Mouse (Mus musculus): Measurements from ENCODE around the gene Tmem184c.

Gene Tmem184c

DNA sequence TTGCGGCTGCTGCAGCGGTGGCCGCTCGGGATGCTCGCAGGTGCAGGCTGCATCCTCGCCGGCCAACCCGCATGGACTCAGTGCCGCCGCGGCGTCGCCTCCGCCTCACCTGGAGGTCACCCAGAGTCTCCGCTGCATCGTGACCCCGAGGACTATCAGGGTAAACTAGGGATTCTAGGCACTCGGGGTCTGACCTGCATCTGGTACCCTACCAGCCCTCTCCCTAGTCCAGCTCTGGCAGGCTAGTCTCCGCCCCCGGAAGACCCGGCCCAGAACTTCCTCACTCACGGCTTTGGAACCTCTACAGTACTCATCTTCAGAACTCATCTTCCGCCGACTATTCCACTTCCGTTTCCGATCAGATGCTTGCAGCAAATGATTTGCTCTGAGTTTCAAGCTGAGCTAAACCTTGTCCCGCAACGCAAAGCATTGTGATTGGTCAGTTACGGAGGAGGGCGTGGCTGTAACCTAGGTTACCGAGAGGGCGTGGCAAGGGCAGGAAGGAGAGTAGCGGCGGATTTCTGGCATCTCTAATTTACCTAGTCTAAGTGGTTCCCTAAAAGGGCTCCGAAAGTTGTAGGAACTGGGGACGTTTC is at the start of gene Tmem184c:
Tmem184c (minus strand) TSS at position 325 of the 596 bp plus-strand sequence.
- DNase-seq (ENCODE audit: low read depth, low spot score) = peak; percentile 99

DNA sequence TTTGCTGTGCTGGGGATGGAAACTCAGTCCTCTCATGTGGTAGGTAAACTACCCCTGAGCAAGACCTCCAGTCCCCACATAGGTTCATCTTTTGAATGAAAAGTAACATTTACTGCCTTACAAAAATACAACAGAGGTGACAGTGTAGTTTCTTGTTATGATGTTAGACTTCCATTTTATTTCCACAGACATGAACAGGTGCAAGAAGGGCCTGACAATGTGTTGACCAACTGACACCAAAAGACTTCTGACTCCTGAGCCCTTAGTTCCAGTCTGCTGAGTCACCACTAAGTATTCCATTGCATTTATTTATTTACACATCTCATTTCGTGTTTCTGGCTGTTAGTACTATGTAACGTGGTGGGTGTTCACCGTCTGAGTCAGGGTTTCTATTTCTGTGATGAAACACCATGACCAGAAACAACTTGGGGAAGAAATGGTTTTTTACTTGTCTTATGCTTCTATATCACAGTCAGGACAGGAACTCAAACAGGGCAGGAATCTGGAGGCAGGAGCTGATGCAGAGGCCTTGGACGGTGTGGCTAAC is 49.1 kb upstream of the Tmem184c start:
- DNase-seq (ENCODE audit: low read depth, low spot score) = no peak

DNA sequence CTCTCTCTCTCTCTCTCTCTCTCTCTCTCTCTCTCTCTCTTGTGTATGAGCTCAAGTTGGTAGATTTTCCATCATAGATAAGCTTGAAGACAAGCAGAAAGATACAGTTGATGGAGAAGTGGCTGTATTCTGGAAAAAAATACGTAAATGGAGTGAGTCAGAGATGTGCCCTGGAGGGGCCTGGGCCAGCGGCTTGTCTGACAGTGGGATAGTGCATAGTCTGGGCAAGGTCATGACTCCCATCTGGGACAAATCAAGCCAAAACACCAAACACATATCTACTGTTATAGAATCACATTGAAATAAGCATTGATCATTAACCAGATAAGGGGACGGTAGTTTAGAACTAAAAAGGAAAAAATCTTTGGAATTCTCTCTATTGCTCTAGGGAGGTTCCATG is 47.9 kb upstream of the Tmem184c start:
- DNase-seq (ENCODE audit: low read depth, low spot score) = no peak

DNA sequence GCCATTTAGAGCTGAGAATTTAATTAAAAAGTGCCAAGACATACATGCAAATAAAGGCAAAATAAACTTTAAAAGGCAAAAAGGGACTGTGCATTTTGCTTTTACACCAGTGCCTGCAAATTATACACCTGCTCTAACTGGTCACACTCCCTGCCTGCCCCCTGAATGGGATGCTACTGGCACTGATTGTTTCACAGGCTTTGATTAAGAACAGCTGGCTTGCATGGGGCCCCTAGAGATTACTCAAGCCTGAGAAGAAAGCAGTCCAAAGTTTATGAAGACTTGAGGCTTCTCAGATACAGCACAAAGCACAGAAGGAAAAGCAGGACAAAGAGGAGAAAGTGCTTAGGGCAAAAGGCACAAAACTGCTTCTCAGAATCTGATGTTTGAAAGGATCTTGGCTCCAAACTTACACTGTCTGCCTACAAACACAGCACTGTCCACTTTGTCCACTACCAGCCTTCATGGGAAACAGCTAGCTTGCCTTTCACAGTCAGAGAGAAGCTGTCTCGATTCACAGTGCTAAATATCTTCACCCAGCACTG is 40.2 kb upstream of the Tmem184c start:
- no peak for DNase-seq (ENCODE audit: low read depth, low spot score)

DNA sequence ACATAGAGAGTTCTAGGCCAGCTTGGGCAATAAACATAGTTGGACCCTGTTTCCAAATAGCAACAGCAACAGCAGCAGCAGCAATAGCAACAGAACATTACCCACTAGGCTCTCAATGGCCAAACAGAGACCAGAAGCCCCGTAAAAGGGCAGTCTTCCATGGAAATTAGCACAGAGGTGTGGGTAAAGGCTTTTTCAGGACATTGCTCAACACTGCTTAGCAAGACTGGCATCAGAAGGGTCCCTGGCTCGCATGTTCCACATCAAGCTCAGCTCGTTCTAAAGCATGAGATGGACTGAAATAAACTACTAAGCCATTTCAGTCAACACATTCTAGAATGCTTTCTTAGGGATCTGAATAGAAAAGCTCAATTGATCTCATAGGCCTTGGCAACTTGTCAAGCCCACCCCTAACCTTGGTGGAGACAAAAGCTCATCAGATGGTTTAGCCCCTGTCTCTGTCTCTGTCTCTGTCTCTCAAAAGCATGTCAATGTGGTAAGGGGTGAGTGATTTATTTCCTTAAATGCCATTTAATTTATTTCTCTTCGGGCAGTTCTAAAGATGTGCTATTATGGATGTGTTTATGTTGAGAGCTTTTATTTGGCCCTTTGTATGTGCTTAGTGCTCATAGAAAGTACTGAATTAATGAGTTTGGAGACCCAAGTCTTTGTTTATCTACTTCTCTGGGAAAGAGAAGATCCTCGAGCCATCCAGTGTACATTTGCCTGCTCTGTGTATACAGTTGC is 29.8 kb upstream of the Tmem184c start:
- DNase-seq (ENCODE audit: low read depth, low spot score) = no peak

DNA sequence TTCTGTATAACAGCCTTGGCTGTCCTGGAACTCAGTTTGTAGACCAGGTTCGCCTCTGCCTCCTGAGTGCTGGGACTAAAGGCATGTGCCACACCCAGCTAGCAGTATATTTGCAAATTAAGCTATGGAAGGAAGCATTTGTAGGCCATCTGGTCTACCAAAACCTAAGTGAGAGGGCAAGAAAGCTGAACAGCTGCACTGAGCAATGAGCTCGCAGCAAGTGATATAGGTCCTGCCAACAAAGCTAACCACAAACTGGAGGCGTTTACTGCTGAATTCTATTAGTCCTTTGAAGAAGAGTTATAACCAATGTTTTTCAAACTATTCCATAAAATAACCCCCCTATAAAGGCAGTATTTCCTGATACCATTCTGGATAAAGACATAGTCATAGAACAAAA is 27.1 kb upstream of the Tmem184c start:
- no peak for DNase-seq (ENCODE audit: low read depth, low spot score)

DNA sequence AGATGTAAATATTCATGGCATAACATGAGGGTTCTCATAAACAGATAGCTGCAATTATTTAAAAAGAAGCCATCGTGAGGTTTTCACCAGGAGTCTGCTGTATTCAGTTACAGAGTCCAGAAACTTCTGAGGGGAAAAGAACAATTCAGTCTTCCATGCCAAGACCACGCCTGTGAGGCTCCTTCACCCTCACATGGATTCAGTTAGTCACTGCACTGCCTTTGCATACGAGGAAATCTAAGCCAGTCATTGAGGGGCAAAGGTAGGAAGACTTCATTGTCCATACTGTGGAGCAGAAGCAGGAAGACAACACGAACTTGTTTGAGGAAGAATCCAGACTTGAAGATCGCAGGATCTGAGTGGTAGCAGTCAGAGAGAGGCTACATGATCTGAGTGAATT is 23.5 kb upstream of the Tmem184c start:
- DNase-seq (ENCODE audit: low read depth, low spot score) = no peak

DNA sequence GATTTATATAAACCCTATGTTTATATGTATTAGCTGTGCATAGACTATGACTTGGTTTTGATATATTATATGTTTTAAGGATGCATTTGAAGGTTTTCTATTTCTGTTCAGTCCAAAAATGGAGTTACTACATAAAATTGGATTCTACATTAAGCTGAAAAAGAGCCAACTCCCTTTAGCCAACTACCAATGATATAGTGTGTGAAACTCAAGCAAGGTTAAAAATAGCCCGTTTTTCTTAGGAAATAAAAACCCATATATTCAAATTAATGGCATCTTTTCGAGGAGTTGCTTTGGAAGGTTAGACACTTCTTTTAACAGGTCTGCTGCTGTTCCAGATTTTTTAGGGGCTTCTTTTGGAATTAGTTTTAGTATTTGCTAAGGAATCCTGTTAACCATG is 22.7 kb upstream of the Tmem184c start:
- no peak for DNase-seq (ENCODE audit: low read depth, low spot score)

DNA sequence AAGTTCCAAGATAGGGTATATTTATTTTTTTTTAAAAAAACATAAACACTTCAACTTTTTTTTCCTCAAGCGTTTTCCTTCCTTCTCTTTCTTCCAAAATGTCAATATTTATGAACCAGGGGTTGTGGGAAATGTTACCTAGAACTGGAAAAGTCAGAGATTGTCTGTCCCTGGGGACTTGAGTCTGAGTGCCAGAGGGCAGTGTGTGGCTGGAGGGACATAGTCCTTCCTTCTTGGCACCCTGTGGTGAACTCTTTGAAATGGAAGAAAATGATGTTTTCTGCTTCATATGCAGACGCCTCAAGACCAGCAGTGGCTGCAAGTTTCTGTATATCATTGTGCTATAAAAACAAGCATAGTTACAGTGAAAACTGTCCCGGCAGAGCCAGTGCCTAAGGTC is 20.2 kb upstream of the Tmem184c start:
- no peak for DNase-seq (ENCODE audit: low read depth, low spot score)

DNA sequence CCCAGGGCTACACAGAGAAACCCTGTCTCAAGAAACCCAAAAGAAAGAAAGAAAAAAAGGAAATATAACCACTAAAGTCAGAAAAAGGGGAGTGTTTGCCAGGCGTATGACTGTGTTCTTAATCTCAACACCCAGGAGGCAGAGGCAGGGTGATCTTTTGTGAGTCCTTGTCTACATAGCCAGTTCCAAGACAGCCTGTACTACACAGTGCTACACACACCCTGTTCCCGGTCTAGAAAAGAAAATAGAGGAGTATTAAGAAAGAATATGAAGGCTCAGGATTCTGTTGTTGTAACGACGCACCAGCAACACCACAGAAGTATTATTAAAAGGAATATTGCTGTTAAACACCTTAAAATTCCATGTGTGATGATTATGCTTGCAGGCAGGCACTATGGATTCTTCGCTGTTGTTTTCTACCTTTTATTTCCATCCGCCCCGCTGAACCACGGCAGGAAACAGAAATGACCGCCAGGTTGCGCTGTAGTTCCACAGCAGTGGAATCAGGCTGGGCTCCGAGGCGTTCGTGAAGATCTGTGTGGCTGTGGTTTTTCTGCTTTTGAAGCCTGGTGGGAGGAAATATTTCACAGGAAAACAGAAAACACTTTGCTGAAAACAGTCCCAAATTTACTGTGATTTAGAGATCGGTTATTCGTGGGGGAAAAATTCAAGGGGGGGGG is 19.5 kb upstream of the Tmem184c start:
- DNase-seq (ENCODE audit: low read depth, low spot score) = peak; percentile 71

DNA sequence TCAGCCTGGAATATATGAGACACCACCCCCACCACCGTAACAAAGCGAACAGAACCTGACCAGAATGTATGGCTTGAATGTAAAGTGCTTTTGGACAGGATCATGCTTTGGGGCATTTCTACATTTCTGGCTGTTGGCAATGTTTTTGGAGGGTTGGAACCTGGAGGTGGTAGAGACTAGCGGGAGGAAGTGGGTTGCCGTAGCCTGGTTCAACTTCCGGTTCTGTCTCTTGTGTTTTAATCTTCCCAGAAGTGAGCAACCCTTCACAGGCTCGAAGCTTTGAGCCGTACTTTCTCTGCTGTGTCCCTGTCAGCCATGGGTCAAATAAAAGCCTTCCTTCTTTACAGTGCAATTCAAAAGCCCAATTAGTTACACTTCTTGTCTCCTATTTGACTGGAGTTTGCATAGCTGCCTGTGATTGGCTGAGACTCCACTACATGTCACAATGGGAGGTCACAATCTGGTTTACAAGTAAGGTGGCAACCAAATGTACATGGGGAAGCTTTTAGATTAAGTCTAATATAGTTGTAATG is 13.2 kb upstream of the Tmem184c start:
- DNase-seq (ENCODE audit: low read depth, low spot score) = no peak

DNA sequence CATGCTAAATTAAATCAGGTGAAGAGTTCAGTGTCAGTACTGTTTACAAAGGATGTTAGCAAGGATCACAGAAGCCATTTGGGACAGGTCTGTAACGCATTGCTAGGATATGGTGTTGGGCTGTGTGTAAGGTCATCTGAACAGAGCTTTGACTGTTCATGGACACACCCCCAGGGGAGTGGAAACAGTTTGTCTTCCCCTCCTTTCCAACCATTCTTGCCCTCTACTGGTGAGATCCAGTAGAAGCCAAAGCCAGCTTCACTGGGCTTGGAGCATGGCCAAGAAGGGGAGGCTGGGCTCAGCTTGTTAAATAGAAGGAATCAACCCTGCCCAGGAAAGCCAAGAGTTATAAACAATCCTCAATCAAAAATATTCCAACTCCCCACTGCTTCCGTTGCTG is 7.4 kb upstream of the Tmem184c start:
- DNase-seq (ENCODE audit: low read depth, low spot score) = peak; percentile 69

DNA sequence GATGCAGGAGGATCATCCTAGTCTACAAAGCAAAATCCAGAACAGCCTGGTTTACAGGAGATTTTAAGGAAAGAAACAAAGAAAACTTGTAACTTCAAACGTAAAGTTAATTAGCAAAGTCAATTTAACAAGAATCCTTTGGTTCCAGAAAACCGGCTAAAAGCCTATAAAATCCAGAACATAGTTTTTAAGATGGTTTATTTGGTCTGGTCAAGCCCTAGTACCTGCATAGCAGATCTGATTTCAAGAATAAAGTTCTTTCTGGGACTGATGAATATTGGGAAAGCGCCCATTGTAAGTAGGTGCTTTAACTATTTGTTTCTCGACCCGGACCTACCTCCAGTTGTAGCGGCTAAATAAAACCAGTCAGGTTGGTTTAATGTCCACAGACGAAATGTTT is 877 bp downstream of the Tmem184c start:
- DNase-seq (ENCODE audit: low read depth, low spot score) = no peak

DNA sequence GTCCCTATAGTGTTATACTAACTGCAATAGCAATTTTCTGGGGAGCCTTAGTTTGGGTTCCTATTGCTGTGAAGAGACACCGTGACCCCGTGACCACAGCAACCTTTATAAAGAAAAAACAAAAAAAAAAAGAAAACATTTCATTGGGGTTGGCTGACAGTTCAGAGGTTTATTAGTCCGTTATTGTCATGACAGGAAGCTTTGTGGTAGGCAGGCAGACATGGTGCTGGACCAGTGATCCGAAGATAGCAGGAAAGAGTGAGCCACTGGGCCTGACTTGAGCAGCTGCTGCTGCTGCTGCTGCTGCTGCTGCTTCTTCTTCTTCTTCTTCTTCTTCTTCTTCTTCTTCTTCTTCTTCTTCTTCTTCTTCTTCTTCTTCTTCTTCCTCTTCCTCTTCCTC is 26.3 kb downstream of the Tmem184c start:
- no peak for DNase-seq (ENCODE audit: low read depth, low spot score)

DNA sequence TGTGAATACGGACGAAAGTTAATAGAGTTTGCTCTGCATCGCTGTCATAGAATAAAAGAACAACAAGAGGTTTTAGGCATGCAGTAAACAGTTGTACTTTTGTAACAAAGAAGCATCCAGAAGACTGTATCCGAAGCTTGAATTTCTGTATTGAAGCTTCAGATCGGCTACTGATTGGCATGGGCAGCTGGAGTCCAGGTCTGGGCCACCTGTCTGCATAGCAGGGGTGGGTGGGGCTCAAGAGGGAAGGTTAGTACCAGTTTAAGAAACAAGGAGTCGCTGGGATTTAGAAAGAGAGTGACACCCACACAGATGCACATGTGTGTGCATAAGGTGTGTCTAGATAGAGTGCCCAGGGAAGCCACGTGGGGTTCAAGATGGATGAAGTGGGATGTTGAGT is 32.8 kb downstream of the Tmem184c start:
- no peak for DNase-seq (ENCODE audit: low read depth, low spot score)

DNA sequence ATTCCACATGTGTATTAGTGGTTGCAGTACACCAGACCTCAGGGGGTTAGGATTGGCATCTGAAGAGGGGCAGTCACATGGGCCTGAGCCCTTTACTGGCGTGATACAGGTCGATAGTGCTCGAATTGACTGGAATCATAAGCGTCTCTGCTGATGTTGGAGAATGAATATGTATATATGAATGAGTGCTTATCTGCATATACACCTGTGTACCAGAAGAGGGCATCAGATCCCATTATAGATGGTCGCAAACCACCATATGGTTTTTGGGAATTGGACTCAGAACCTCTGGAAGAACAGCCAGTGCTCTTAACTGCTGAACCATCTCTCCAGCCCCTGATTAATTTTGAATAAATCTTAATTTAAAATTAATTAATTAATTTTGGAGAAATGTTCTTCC is 36.3 kb downstream of the Tmem184c start:
- DNase-seq (ENCODE audit: low read depth, low spot score) = peak; percentile 18

DNA sequence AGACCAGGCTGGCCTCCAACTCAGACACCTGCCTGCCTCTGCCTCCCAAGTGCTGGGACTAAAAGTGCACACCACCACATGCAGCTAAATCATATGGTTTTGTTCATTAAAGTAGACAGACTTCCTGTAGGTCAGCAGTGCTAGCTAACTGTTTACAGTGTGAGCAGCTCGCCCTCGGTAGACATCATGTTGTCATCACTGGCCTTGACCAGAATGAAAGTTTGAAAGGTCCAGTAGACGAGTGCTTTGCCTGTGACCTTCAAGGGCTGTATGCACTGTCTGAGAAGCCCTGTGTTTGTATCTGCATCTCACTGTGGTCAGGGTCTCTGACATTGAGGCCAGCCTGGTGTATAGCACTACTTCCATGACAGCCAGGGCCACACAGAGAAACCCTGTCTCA is 49.1 kb downstream of the Tmem184c start:
- no peak for DNase-seq (ENCODE audit: low read depth, low spot score)

DNA sequence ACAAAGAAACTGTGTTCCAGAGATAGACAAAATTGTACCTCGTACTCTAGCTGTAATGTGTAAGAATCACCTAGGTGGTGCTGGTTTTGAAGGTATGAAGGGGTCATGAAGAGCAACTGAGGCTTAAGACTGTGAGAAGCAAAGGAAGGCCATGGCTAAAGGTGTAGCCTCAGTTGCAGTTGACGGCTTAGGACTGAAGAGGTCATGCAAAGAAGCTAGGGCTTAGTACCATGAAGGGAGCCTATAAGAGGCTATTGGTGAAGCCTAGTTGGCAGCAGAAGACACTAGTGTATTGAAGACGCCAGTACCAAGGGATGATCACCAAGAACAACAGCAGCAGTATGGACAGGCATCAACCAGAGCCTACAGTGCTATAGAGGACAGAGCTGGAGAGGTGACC is 58.0 kb downstream of the Tmem184c start:
- DNase-seq (ENCODE audit: low read depth, low spot score) = no peak

DNA sequence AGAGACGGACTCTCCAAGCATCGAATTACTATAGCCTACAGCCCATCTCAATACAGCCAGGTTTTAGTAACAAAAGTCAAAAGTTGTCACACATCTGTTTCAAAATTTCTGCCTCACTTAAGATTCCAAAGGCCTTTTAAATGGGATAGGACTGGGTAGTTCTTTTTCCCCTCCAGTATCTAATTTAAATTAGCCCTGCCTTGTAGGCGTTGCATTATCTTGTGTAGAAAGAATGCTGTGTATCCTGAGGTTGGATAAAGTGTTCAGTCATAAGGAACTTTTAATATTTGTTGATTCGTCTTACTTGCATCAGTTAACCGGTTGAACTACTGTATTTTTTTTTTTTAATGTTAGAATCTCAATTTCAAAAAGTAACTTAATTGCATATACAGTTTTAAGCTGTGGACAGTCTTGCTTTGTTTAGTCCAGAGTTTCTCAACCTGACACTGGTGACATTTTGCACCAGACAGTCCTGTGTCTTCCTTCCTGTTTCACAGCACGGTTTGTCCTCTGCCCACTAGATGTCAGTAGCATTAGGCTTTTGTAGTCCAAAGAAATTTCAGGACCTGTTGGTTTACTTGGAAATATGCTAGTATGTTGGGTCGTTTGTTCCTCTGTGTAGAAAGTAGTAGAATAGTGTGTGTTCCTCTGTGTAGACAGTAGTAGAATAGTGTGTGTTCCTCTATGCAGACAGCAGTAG is 60.5 kb downstream of the Tmem184c start:
- DNase-seq (ENCODE audit: low read depth, low spot score) = peak; percentile 43

DNA sequence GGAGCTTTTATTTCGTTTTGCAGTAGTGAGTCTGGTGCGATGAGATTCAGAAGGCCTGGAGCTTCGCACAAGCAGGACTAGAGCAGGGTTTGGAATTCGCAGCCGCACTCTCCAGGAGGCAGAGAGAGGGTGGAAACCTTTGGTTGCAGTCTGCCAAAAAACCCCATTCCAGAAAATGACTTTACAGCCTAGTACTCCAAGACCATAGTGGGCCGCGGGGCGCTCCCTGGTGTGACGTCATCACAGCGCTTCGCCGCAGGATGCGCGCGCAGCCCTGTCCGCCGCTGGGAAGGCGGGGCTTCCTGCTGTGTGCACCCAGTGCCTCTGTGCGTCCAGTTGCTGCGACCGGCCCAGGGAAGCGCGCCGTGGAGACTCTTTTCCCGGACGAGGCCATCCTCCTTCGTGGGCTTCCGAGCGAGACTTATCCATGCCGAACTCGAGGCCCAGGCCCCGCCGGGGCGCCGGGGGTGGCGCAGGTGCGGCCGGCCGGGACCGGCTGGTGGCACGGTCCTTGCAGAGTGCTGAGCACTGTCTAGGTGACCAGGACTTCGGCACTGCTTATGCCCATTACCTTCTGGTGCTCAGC is 61.3 kb downstream of the Tmem184c start, which contains the start of gene Prmt9:
Prmt9 (plus strand) TSS at position 277 of the 586 bp plus-strand sequence.
- DNase-seq (ENCODE audit: low read depth, low spot score) = peak; percentile 81
